Mouse (Mus musculus): ENCODE results near the gene Oit1. TPM values are rescaled to one million over a fixed set of nuclear protein-coding genes. Genes with fewer than 3 reads are reported as not detected.

The Oit1 gene
- polyA plus RNA-seq, 1 experiment from 2014 or later: 8.5 TPM

DNA sequence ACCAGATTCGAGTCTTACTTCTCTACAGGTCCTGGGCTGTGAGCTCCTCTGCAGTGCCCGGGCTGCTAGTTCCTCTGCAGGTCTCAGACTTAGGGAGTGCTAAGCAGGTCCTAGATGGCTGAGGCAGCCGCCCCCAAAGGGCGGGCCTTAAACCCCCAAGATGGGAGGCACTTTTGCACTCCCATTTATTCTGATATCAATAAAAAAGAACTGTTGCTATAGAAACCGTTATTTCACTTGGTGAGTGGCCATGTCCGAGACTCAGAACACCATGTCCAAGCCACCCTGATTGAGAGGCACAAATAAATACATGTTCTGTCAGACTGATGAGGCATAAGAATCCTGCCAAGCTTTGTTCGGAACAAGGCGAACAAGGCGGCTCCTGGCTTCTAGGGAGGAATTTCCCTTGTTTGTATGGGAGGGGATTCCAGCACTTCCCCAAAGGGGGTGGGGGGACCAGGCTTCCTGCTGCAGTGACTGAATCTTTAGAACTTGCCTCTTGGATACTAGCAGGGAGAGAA is 68.9 kb downstream of the Oit1 start:
- H3K4me3 ChIP-seq (replicated peaks): no peak overlapping the region
- H3K9me3 ChIP-seq: no peaks in the 10 kb centered on the region
- H3K4me1 ChIP-seq (replicated peaks): no peaks in the 10 kb centered on the region
- WGBS: 14% methylated on average over 9 of the region's 9 CpGs
- ATAC-seq: peak; percentile 44; the same call in 1 of the 2 replicates
- no peak overlapping the region; the same call in 1 of the 2 replicates for H3K4me2 ChIP-seq (replicated peaks)
- peaks cover 2% of the 10 kb centered on the region; the same call in 1 of the 2 replicates for H3K27me3 ChIP-seq (replicated peaks)
- H3K9ac ChIP-seq: no peak overlapping the region
- H3K27ac ChIP-seq: no peak overlapping the region
- no peaks in the 10 kb centered on the region for H3K36me3 ChIP-seq

DNA sequence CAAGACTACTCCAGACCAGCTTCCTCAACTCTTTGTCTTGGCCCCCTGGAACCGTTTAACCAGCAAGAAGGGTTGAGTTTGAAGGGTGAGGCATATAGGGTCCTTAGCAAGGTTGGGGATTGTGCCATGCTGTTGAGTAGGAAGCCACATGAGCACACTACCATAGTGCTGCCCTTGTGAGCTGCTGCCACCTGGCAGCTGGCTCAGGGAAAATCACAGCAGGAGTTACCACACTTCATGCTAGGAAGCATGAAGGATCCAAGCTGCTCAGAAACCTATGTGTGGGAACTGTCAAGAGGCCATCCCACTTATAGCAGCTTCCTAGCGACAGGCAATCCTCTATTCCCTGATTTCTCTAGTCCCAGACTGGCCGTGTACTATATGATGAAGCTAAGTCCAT is 69.9 kb downstream of the Oit1 start:
- no peak overlapping the region for H3K4me3 ChIP-seq (replicated peaks)
- no peak overlapping the region for H3K4me2 ChIP-seq (replicated peaks)
- H3K4me1 ChIP-seq (replicated peaks): no peaks in the 10 kb centered on the region
- H3K36me3 ChIP-seq: no peaks in the 10 kb centered on the region
- H3K27ac ChIP-seq: no peak overlapping the region
- H3K27me3 ChIP-seq (replicated peaks): no peaks in the 10 kb centered on the region
- 67% methylated on average over 3 of the region's 3 CpGs for WGBS
- H3K9me3 ChIP-seq: no peaks in the 10 kb centered on the region
- no peak overlapping the region for H3K9ac ChIP-seq
- ATAC-seq: no peak

DNA sequence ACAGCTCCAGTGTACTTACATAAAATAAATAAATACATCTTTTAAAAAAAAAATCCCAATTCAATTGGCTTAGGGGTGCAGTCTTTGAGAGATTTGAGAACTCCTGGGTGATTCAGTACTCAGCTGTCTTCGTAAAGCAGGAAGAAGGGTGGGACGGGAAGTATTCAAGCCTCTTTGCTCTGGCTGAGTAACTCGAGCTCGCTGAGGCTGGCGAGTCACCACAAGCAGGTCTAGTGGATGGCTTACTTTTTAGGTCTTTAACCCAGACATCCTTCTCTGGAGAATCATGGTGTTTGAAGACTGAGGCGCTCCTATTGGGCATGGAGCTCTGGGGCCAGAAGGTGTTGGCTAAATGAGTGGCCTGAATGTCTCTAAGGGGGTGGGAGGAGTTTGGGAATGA is 71.7 kb downstream of the Oit1 start:
- 76% methylated on average over 6 of the region's 6 CpGs for WGBS
- Histone ChIP-seq H3K4me2 (replicated peaks) (no peak overlapping the region), H3K36me3 (no peaks in the 10 kb centered on the region), H3K27ac (no peak overlapping the region), H3K4me1 (replicated peaks) (no peaks in the 10 kb centered on the region), H3K27me3 (replicated peaks) (no peaks in the 10 kb centered on the region), H3K9ac (no peak overlapping the region), H3K4me3 (replicated peaks) (no peak overlapping the region), H3K9me3 (no peaks in the 10 kb centered on the region)
- no peak for ATAC-seq

DNA sequence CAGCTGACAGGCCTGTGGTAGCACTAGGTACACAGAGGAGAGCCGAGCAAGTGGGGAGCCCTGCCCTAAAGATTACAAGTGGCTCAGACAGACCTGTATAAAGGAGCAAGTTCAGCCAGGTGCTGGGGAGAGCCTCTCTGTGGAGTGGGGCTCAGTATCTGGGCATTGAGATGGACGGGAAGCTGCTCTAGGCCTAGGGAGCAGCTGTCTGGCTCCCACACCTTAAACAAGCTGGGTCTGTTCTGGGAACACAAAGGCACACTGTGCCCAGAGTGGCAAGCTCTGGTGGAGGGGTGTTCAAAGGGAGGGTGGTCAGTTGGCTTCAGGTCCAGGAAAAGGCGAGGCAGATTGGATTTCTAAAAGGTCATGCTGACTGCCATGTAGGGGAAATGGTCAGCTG is 73.5 kb downstream of the Oit1 start:
- no peaks in the 10 kb centered on the region for H3K27me3 ChIP-seq (replicated peaks)
- WGBS: 65% methylated on average over 3 of the region's 3 CpGs
- no peak overlapping the region for H3K9ac ChIP-seq
- H3K4me2 ChIP-seq (replicated peaks): no peak overlapping the region
- no peaks in the 10 kb centered on the region for H3K4me1 ChIP-seq (replicated peaks)
- H3K9me3 ChIP-seq: no peaks in the 10 kb centered on the region
- H3K4me3 ChIP-seq (replicated peaks): no peak overlapping the region
- H3K27ac ChIP-seq: no peak overlapping the region
- no peaks in the 10 kb centered on the region for H3K36me3 ChIP-seq
- ATAC-seq: peak; percentile 43

DNA sequence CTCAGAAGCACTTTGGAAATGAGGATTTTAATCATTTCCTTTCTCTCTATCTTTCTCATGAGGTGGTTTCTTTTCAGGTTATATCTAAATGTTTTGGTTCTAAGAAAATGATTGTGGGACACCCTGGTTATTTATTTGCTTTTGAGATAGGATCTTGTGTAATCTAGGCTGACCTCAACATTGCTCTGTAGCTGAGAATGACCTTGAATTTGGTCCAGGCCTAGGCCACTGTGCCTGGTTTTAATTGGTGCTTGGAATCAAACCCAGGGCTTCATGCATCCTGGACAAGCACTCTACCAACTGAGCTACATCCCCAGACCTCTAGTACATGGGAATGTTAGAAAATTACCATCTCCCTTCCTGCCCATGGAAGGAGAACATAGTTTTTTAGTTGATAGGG is 74.5 kb downstream of the Oit1 start:
- H3K4me2 ChIP-seq (replicated peaks): no peak overlapping the region
- no peaks in the 10 kb centered on the region for H3K27me3 ChIP-seq (replicated peaks)
- H3K4me3 ChIP-seq (replicated peaks): no peak overlapping the region
- ATAC-seq: no peak
- H3K4me1 ChIP-seq (replicated peaks): no peaks in the 10 kb centered on the region
- no peak overlapping the region for H3K27ac ChIP-seq
- no peak overlapping the region for H3K9ac ChIP-seq
- no peaks in the 10 kb centered on the region for H3K36me3 ChIP-seq
- no peaks in the 10 kb centered on the region for H3K9me3 ChIP-seq

DNA sequence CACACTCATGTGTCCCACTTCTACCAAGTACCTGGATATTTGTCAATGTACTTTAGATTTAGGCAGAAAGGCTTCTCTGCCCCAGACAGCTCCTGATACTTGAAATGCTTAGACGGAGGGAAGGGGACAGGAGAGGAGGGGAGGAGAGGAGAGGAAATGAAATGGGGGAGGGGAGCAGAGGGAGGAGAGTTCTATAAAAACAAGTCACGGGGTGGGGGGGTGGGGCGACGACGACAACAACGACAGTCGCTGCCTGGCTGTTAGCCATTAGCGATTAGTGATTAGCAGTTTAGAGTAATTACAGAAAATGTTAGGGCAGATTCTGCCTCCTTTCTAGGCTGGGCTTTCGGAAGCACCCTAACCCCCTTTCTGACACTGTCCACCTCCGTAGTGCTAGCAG is 75.9 kb downstream of the Oit1 start:
- 15% methylated on average over 10 of the region's 10 CpGs for WGBS
- H3K36me3 ChIP-seq: no peaks in the 10 kb centered on the region
- H3K27ac ChIP-seq: no peak overlapping the region
- H3K9me3 ChIP-seq: no peaks in the 10 kb centered on the region
- ATAC-seq: no peak
- no peak overlapping the region for H3K4me2 ChIP-seq (replicated peaks)
- no peak overlapping the region for H3K4me3 ChIP-seq (replicated peaks)
- H3K27me3 ChIP-seq (replicated peaks): no peaks in the 10 kb centered on the region
- no peak overlapping the region for H3K9ac ChIP-seq
- no peaks in the 10 kb centered on the region for H3K4me1 ChIP-seq (replicated peaks)

DNA sequence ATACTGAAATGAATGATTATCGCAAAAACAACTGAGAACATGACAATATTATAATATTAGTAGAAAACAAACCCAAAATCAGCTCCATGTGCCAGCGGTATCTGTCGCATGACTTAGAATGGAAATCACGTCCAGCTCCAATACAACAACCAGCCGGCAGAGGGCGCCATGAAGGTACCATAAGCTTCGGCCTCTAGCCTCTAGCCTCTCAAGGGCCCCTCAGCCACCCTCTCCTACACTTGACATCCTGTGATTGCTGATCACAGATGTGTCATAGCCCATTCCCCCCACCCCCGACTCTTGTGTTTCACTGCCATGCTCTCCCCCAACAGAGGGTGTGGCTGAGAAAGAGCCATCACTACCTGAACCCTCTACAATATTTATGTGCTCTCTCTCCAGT is 78.3 kb downstream of the Oit1 start:
- WGBS: 30% methylated on average over 8 of the region's 8 CpGs
- H3K27ac ChIP-seq: no peak overlapping the region
- H3K36me3 ChIP-seq: no peaks in the 10 kb centered on the region
- no peaks in the 10 kb centered on the region for H3K9me3 ChIP-seq
- H3K9ac ChIP-seq: no peak overlapping the region
- no peaks in the 10 kb centered on the region for H3K27me3 ChIP-seq (replicated peaks)
- H3K4me1 ChIP-seq (replicated peaks): no peaks in the 10 kb centered on the region
- H3K4me3 ChIP-seq (replicated peaks): no peak overlapping the region
- ATAC-seq: no peak
- H3K4me2 ChIP-seq (replicated peaks): no peak overlapping the region

Other genes with a start within 250 kb of the Oit1 start
- 197 and 198 TPM in 2 replicates for gene Pdhb, start 205.7 kb downstream of the Oit1 start, polyA plus RNA-seq (2015; fragmentation: Nextera tagmentation; extraction: Ambion mirVana)
- gene Kctd6, start 164.6 kb downstream of the Oit1 start, polyA plus RNA-seq (2015; fragmentation: Nextera tagmentation; extraction: Ambion mirVana): 11.2 and 12.4 TPM in 2 replicates
- 0.88 and 0.91 TPM in 2 replicates for gene Acox2, start 119.4 kb downstream of the Oit1 start, polyA plus RNA-seq (2015; fragmentation: Nextera tagmentation; extraction: Ambion mirVana)
- 0.43 and 0.44 TPM in 2 replicates for gene Fam107a, start 60.7 kb downstream of the Oit1 start, polyA plus RNA-seq (2015; fragmentation: Nextera tagmentation; extraction: Ambion mirVana)